Mouse (Mus musculus) cerebral cortex, adult 2 months (tissue): Measurements from ENCODE around the gene Bach2.

Source experiments
- WGBS: fragments of 180-500 bp; shearing (Covaris S2); methylation state at CpG from one replicate; pipeline ENCODE4 v1.1.7; 2018; 5-methylcytosine and 5-hydroxymethylcytosine counted together

Bach2 gene

GRCm38 (mm10) chr4:32428738-32429137, 190.1 kb downstream of the Bach2 start:
- 82% methylated on average over 9 of the region's 9 CpGs for WGBS

- 46% methylated on average over 11 of the region's 11 CpGs for WGBS
Observed at GRCm38 (mm10) chr4:32430136-32430535, 191.5 kb downstream of the Bach2 start.

GRCm38 (mm10) chr4:32430981-32431380, 192.4 kb downstream of the Bach2 start:
- 24% methylated on average over 7 of the region's 7 CpGs for WGBS

GRCm38 (mm10) chr4:32432271-32432781, 193.7 kb downstream of the Bach2 start:
- WGBS: 26% methylated on average over 10 of the region's 10 CpGs

- WGBS: 40% methylated on average over 6 of the region's 6 CpGs
Observed at GRCm38 (mm10) chr4:32432945-32433344, 194.3 kb downstream of the Bach2 start.

- 65% methylated on average over 1 of the region's 1 CpGs for WGBS
Observed at GRCm38 (mm10) chr4:32434612-32435011, 196.0 kb downstream of the Bach2 start.

GRCm38 (mm10) chr4:32439974-32440739, 201.6 kb downstream of the Bach2 start:
- 77% methylated on average over 11 of the region's 11 CpGs for WGBS

GRCm38 (mm10) chr4:32440740-32441072, 202.1 kb downstream of the Bach2 start:
- 74% methylated on average over 6 of the region's 6 CpGs for WGBS

- 97% methylated on average over 1 of the region's 1 CpGs for WGBS
Observed at GRCm38 (mm10) chr4:32444671-32445196, 206.1 kb downstream of the Bach2 start.

- 96% methylated on average over 3 of the region's 3 CpGs for WGBS
Observed at GRCm38 (mm10) chr4:32447850-32448249, 209.2 kb downstream of the Bach2 start.

GRCm38 (mm10) chr4:32461986-32462385, 223.4 kb downstream of the Bach2 start:
- WGBS: 41% methylated on average over 7 of the region's 7 CpGs

- 50% methylated on average over 6 of the region's 6 CpGs for WGBS
Observed at GRCm38 (mm10) chr4:32463065-32463464, 224.5 kb downstream of the Bach2 start.

GRCm38 (mm10) chr4:32464540-32464939, 225.9 kb downstream of the Bach2 start:
- 69% methylated on average over 6 of the region's 6 CpGs for WGBS

- WGBS: 51% methylated on average over 8 of the region's 8 CpGs
Observed at GRCm38 (mm10) chr4:32466031-32466430, 227.4 kb downstream of the Bach2 start.

GRCm38 (mm10) chr4:32477977-32478660, 239.5 kb downstream of the Bach2 start:
- 79% methylated on average over 6 of the region's 6 CpGs for WGBS

- WGBS: 71% methylated on average over 3 of the region's 3 CpGs
Observed at GRCm38 (mm10) chr4:32479231-32479630, 240.6 kb downstream of the Bach2 start.

GRCm38 (mm10) chr4:32479801-32480700, 241.4 kb downstream of the Bach2 start:
- 77% methylated on average over 16 of the region's 16 CpGs for WGBS

- 29% methylated on average over 18 of the region's 18 CpGs for WGBS
Observed at GRCm38 (mm10) chr4:32481366-32482055, 242.9 kb downstream of the Bach2 start.

GRCm38 (mm10) chr4:32482138-32482537, 243.5 kb downstream of the Bach2 start:
- 86% methylated on average over 8 of the region's 8 CpGs for WGBS

GRCm38 (mm10) chr4:32482936-32483335, 244.3 kb downstream of the Bach2 start:
- WGBS: 45% methylated on average over 8 of the region's 8 CpGs

- WGBS: 80% methylated on average over 5 of the region's 5 CpGs
Observed at GRCm38 (mm10) chr4:32485848-32486247, 247.2 kb downstream of the Bach2 start.
